Mouse (Mus musculus): ENCODE results near the gene Epb41l4b. TPM values are rescaled to one million over a fixed set of nuclear protein-coding genes. Genes with fewer than 3 reads are reported as not detected.

Epb41l4b gene
- polyA plus RNA-seq, 1 experiment from 2014 or later = 1.2 TPM

GRCm38 (mm10) chr4:57120563-57120962, 22.7 kb downstream of the Epb41l4b start:
- H3K27ac ChIP-seq (replicated peaks) = no peak overlapping the region
- no peaks in the 10 kb centered on the region for H3K27me3 ChIP-seq (replicated peaks; ENCODE audit: low read depth, poor library complexity, severe bottlenecking)
- H3K4me1 ChIP-seq = peaks cover 12% of the 10 kb centered on the region
- 39% methylated on average over 2 of the region's 2 CpGs for WGBS
- H3K9me3 ChIP-seq = no peaks in the 10 kb centered on the region
- DNase-seq (ENCODE audit: low spot score) = peak; percentile 33
- no peaks in the 10 kb centered on the region for H3K36me3 ChIP-seq (replicated peaks)
- H3K4me3 ChIP-seq = no peak overlapping the region

- peaks cover 18% of the 10 kb centered on the region for H3K4me1 ChIP-seq
- WGBS = 85% methylated on average over 6 of the region's 6 CpGs
- DNase-seq (ENCODE audit: low spot score) = no peak
- no peaks in the 10 kb centered on the region for H3K9me3 ChIP-seq
- H3K27me3 ChIP-seq (replicated peaks; ENCODE audit: low read depth, poor library complexity, severe bottlenecking) = no peaks in the 10 kb centered on the region
- H3K4me3 ChIP-seq = no peak overlapping the region
- no peak overlapping the region for H3K27ac ChIP-seq (replicated peaks)
- H3K36me3 ChIP-seq (replicated peaks) = no peaks in the 10 kb centered on the region
Observed at GRCm38 (mm10) chr4:57119976-57120375, 23.3 kb downstream of the Epb41l4b start.

- Histone ChIP-seq H3K4me3 (no peak overlapping the region), H3K27me3 (replicated peaks; ENCODE audit: low read depth, poor library complexity, severe bottlenecking) (no peaks in the 10 kb centered on the region), H3K9me3 (no peaks in the 10 kb centered on the region), H3K27ac (replicated peaks) (no peak overlapping the region), H3K4me1 (peaks cover 29% of the 10 kb centered on the region), H3K36me3 (replicated peaks) (no peaks in the 10 kb centered on the region)
- DNase-seq (ENCODE audit: low spot score) = no peak
- WGBS = 81% methylated on average over 3 of the region's 3 CpGs
Observed at GRCm38 (mm10) chr4:57118883-57119282, 24.4 kb downstream of the Epb41l4b start.

- 92% methylated on average over 6 of the region's 6 CpGs for WGBS
- peaks cover 43% of the 10 kb centered on the region for H3K4me1 ChIP-seq
- H3K9me3 ChIP-seq = no peaks in the 10 kb centered on the region
- peak overlapping the region; percentile 67 for H3K27ac ChIP-seq (replicated peaks)
- no peak for DNase-seq (ENCODE audit: low spot score)
- no peak overlapping the region for H3K4me3 ChIP-seq
- H3K36me3 ChIP-seq (replicated peaks) = no peaks in the 10 kb centered on the region
- no peaks in the 10 kb centered on the region for H3K27me3 ChIP-seq (replicated peaks; ENCODE audit: low read depth, poor library complexity, severe bottlenecking)
Observed at GRCm38 (mm10) chr4:57116278-57116677, 27.0 kb downstream of the Epb41l4b start.

DNA sequence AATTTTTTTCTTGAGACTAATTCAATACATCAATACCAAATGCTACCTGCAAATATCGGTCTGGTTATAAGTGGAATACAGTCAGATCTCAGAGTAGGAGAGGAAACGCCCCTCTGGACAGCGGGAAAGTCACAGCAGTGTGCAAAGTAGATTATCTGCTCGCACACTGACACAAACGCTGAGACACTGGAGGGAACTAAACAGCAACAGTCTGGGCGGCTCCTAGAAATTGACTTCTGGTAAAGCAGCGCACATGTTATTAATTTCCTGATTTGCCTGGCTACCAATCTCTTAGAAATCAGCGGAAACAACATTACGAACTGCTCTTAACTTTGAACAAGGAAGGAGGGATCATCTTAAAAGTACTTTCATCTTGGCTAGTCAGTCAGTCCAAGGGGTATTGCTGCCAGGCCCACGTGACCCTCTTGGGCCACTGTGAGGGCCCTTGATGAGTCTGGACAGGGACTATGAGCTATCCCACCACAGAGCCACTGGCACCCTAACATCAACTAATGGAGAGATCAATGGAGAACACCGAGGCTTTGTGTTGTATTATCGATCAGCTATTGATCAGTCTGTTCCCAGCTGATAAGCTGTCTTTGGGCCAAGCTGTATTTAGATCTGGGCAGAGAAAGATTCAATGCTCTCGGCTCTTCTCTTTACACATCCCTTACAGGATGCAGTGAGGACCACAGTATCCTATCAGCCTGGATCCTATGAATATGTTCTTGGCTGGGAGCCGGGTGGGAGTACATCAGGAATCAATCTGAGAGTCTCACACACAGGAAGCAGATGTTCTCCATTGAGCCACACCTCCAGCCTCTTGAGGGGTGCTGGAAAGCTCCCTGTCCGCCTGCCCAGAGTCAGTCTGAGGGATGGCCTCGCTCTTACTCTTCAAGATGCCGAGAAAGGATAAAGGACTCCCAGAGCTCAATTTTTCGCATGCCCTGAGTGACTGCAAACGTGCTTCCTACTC, 28.3 kb downstream of the Epb41l4b start:
- peak; percentile 46 for DNase-seq (ENCODE audit: low spot score)

DNA sequence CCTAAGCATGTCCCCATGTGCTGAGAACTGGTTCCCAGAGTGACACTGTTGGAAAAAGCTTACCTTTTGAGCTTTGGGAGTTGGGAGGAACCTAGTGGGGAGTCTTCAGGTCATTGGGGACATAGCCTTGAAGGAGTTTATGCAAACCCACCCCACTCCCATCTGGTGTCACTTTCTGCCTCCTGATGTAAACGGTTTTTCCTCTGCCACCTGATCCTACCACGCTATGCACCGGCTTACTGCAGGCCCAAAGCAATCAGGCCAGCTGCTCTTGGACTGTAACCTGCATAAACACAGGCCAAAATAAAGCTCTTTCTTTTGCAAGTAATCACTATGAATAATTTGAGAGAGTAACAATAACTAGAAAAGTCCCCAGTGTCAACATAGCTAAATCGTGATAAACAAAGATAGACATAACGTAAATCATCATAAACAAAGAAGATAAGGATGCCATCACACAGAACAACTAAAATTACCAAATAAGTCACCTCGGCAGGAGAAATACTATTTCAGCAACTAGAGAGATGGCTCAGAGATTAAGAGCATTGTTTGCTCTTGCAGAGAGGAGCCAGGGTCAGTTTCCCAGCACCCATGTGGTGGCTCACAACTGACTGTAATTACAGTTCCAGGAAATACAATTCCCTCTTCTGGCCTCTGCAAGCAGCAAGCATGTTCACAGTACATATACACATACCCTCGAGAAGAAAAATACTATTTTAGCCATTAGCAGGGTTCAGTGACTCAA, 29.6 kb downstream of the Epb41l4b start:
- no peaks in the 10 kb centered on the region for H3K9me3 ChIP-seq
- no peaks in the 10 kb centered on the region for H3K27me3 ChIP-seq (replicated peaks; ENCODE audit: low read depth, poor library complexity, severe bottlenecking)
- H3K27ac ChIP-seq (replicated peaks) = peak overlapping the region; percentile 57; the same call in 1 of the 2 replicates
- 61% methylated on average over 7 of the region's 7 CpGs for WGBS
- peak; percentile 34 for DNase-seq (ENCODE audit: low spot score)
- H3K36me3 ChIP-seq (replicated peaks) = no peaks in the 10 kb centered on the region
- H3K4me3 ChIP-seq = no peak overlapping the region
- H3K4me1 ChIP-seq = peaks cover 43% of the 10 kb centered on the region

More for the DNA sequence above, 28.3 kb downstream of the Epb41l4b start:
- Histone ChIP-seq H3K9me3 (no peaks in the 10 kb centered on the region), H3K4me3 (0 out of 2 replicates have a peak overlapping the region, but pooled peaks have one; percentile 11), H3K36me3 (replicated peaks) (no peaks in the 10 kb centered on the region), H3K27me3 (replicated peaks; ENCODE audit: low read depth, poor library complexity, severe bottlenecking) (no peaks in the 10 kb centered on the region), H3K4me1 (peaks cover 43% of the 10 kb centered on the region), H3K27ac (replicated peaks) (peak overlapping the region; percentile 67)
- 60% methylated on average over 19 of the region's 19 CpGs for WGBS

DNA sequence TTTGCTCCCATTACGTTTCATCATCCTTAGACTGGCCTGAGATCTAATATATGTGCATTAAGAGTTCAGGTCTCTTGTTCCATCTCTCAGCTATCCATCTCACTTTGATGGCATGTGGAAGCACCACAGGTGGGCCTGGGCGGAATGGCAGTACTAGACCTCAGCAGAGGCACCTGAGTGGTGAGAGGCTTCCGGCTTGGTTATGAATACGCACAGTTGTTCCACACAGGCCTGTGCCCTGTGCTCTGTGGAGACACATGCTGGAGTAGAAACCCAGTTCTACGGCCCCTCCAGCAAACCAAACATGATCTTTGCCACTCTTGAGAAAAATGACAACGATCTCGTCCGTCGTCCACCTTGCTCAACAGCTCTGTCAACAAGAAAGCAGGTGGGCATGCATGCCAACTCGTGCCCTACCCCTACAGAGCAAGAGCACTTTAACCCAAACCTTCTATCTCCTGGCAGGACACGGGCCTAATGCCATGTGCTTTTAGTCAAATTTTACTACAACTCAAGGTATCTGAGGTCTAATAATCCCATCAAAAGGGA, 31.2 kb downstream of the Epb41l4b start:
- Histone ChIP-seq H3K4me3 (no peak overlapping the region), H3K9me3 (no peaks in the 10 kb centered on the region), H3K4me1 (peaks cover 43% of the 10 kb centered on the region), H3K27ac (replicated peaks) (no peak overlapping the region), H3K36me3 (replicated peaks) (no peaks in the 10 kb centered on the region), H3K27me3 (replicated peaks; ENCODE audit: low read depth, poor library complexity, severe bottlenecking) (no peaks in the 10 kb centered on the region)
- WGBS = 86% methylated on average over 11 of the region's 11 CpGs
- no peak for DNase-seq (ENCODE audit: low spot score)

DNA sequence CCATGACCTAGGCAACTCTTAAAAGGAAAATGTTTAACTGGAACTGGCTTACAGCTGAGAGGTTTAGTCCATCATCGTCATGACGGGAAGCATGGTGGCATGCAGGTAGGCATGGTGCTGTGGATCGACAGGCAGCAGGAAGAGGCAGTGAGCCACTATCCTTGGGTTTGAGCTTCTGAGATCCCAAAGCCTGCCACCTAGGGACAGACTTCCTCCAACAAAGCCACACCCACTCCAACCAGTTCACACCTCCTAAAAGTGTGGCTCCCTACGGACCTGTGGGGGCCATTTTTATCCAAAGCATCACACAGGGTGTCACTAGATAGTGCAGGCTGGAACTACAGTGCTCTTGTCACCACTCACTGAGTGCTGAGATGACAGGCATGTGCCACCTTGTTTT, 31.8 kb downstream of the Epb41l4b start:
- Histone ChIP-seq H3K9me3 (no peaks in the 10 kb centered on the region), H3K27ac (replicated peaks) (no peak overlapping the region), H3K36me3 (replicated peaks) (no peaks in the 10 kb centered on the region), H3K4me3 (no peak overlapping the region), H3K27me3 (replicated peaks; ENCODE audit: low read depth, poor library complexity, severe bottlenecking) (no peaks in the 10 kb centered on the region), H3K4me1 (peaks cover 40% of the 10 kb centered on the region)
- 79% methylated on average over 4 of the region's 4 CpGs for WGBS
- DNase-seq (ENCODE audit: low spot score) = no peak

DNA sequence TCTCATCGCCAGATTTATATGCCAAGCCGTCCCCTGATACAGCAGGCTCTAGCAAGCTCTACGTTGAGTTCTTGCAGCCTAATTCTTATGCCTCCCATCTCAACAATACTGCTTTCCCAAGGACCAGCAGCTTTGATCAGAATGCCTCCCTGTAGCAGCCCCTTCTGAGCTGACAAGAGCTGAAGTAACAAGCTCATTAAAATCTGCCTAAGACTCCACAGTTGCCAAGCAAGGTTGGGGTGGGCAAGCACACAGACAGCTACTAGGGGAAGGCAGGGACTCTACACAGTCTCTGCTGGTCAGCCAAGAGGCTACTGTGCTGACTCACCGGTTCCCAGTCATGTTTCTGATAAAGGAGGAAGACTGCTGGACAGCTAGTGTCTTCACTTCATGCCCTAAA, 33.7 kb downstream of the Epb41l4b start:
- no peaks in the 10 kb centered on the region for H3K36me3 ChIP-seq (replicated peaks)
- H3K27me3 ChIP-seq (replicated peaks; ENCODE audit: low read depth, poor library complexity, severe bottlenecking) = no peaks in the 10 kb centered on the region
- peaks cover 21% of the 10 kb centered on the region for H3K4me1 ChIP-seq
- WGBS = 91% methylated on average over 4 of the region's 4 CpGs
- DNase-seq (ENCODE audit: low spot score) = no peak
- no peak overlapping the region for H3K4me3 ChIP-seq
- H3K9me3 ChIP-seq = no peaks in the 10 kb centered on the region
- H3K27ac ChIP-seq (replicated peaks) = no peak overlapping the region

DNA sequence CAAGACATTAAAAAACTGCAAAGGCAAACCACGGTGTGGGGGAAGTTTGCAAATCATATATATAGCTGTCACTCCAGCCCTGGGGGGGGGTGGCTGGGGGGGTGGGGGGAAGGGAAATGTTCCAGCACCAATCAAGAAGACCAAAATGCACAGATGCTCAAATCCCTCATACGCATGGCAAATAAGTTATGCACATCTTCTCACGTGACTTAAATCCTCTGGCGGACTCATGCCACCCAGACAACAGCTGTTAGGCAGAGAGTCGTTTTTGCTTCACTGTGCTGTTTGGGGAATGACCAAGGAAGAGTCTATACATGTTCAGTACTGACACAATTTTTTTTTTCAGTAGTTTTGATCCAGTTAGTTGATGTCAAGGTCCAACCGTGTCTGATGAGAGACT, 37.9 kb downstream of the Epb41l4b start:
- no peaks in the 10 kb centered on the region for H3K4me1 ChIP-seq
- DNase-seq (ENCODE audit: low spot score) = no peak
- H3K9me3 ChIP-seq = no peaks in the 10 kb centered on the region
- H3K36me3 ChIP-seq (replicated peaks) = no peaks in the 10 kb centered on the region
- WGBS = 85% methylated on average over 6 of the region's 6 CpGs
- H3K27ac ChIP-seq (replicated peaks) = no peak overlapping the region
- no peaks in the 10 kb centered on the region for H3K27me3 ChIP-seq (replicated peaks; ENCODE audit: low read depth, poor library complexity, severe bottlenecking)
- no peak overlapping the region for H3K4me3 ChIP-seq

GRCm38 (mm10) chr4:57103830-57104229, 39.4 kb downstream of the Epb41l4b start:
- H3K4me3 ChIP-seq = no peak overlapping the region
- H3K4me1 ChIP-seq = no peaks in the 10 kb centered on the region
- DNase-seq (ENCODE audit: low spot score) = no peak
- H3K36me3 ChIP-seq (replicated peaks) = no peaks in the 10 kb centered on the region
- no peaks in the 10 kb centered on the region for H3K9me3 ChIP-seq
- WGBS = 57% methylated on average over 5 of the region's 5 CpGs
- H3K27me3 ChIP-seq (replicated peaks; ENCODE audit: low read depth, poor library complexity, severe bottlenecking) = no peaks in the 10 kb centered on the region
- H3K27ac ChIP-seq (replicated peaks) = no peak overlapping the region

GRCm38 (mm10) chr4:57101095-57101494, 42.1 kb downstream of the Epb41l4b start:
- Histone ChIP-seq H3K9me3 (no peaks in the 10 kb centered on the region), H3K27me3 (replicated peaks; ENCODE audit: low read depth, poor library complexity, severe bottlenecking) (no peaks in the 10 kb centered on the region), H3K4me3 (no peak overlapping the region), H3K4me1 (peaks cover 2% of the 10 kb centered on the region), H3K36me3 (replicated peaks) (no peaks in the 10 kb centered on the region), H3K27ac (replicated peaks) (no peak overlapping the region)
- 83% methylated on average over 4 of the region's 4 CpGs for WGBS
- no peak for DNase-seq (ENCODE audit: low spot score)
